Mouse (Mus musculus) cerebellum, adult 11-12 months (tissue): ENCODE results near the gene Megf9.

Experiments used
- DNase-seq: peaks from one replicate; pipeline ENCODE4 v3.0.0; 2022

The Megf9 gene

DNA sequence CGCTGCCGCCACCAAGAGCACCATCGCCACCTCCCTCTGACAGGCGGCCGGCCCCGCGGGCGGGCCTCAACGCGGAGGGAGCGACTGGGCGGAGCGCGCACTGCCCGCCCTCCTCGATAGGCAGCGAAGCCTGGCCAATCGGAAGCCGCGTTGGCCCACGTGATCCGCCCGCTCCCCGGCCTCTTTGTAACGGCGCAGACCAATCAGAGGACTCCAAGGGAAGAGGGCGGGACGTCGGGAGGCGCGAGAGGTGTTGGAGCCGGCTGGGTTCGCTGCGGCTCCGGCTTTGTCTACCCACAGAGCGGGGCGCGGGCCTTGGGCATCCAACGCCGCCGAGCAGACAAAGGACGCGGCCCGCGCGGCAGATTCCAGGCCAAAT, at the start of gene Megf9:
Gene Megf9, minus strand, starts transcription at position 105 of the 379 bp plus-strand sequence.
- DNase-seq = peak; percentile 99

DNA sequence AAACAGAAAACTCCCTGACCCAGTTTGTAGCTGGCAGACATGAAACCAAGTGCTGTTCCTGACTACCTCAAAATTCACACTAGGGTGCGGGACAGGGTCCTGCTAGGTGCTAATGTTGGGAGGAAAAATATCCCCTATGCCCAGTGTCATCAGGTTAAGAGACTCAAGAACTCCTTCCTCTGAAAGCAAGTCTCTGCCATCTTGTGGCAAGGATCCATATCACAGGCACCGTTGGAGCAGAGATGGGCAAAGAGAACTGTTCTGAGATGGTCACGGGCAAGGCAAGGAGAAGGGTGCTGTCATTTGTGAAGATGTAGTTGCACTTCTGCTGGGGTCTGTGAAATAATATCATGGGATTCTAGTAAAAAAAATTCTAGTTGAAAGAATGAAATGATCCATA, 44.9 kb upstream of the Megf9 start:
- DNase-seq = peak; percentile 20

DNA sequence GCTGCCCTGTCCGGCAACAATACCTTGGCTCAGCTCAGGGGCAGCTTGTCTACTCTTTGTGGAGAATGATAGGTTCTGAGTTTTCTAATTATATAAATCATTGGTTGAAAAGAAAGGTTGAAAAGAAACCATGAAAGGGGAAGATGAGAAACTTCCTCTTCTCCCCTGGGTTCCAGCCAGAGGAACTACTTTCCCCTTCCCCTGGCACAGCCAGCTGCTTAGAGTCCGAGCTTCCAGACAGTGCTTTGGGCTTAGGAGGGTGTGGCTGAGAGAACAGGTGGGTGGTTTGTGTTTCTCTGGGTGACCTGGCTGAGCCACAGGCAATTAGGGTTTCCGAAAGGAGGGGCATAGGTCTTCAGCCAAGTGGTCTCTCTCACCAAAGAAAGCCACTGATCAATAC, 43.5 kb upstream of the Megf9 start:
- no peak for DNase-seq

DNA sequence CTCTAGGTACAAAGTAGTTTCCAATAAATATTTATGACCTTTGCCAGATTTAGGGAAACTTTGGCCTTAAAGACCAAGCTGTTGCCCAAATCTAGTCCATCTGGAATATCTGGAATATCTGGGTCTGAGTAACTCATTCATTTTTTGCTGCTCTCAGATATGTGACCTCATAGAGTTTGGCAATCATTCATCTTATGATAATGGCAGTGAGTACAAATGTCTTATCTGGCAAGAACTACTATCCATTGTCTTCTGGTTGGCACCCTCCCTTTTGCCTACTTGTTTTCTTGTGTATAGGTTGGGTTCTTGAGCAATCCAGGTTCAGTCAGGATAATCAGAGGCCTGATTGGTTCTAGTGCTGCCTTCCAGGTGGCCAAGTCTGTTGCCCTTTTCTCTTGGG, 41.3 kb upstream of the Megf9 start:
- DNase-seq = no peak

DNA sequence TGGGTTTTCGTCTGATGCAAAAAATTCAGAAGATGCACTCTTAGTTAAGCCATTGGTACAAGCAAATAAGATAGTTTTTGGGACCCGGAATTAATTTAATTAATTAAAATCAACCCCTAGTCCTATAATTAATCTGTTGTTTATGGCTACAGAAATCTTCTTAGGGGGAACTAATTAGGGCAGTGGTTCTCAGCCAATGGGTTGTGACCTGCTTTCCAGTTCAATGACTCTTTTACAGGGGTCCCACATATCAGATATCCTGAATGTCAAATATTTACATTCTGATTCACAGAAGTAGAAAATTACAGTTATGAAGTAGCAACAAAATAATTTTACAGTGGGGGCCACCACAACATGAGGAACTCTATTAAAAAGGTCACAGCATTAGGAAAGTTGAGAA, 39.1 kb upstream of the Megf9 start:
- DNase-seq = no peak

DNA sequence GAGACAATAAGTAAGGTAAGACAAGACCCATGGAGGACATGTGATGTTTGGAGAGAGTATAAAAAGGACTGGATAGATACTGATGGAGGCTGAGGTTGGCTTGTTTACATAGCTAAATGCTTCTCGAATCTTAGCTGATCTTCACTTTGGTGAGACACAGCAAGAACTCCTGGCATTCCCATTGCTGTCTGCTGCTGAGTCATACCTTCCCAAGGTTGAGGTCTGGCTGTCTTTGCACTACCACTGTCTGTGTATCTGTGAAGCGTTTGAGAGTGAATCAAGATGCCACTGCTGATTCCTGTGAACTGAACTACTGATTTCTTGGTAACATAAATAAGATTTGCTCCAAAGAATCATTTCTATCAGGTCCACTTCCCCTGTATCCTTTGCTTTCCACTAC, 19.1 kb upstream of the Megf9 start:
- no peak for DNase-seq

DNA sequence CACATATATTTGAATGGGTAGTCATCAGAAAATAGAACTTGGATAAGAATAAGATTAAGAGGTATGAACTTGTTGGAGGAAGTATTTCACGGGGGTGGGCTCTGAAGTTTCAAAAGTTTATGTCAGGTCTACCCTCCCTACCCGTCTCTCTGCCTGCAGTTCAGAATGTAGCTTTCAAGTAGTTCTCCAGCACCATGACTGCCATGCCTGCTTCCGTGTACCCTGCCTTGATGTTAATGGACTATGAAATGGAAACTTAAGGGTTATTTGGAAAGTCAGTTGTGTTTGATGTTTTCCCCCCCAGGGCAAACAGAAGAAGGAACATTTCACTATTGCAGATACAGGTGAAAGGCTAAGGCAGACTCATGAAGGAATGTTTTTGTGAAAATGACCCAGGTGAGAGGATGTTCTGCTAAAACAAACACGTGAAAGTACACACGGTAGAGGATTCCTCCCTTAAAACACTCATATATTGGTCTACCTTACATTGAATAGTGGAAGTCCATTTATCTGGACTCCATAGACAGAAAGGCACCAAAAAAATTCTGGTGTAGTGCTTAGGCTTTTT, 18.5 kb upstream of the Megf9 start:
- no peak for DNase-seq

DNA sequence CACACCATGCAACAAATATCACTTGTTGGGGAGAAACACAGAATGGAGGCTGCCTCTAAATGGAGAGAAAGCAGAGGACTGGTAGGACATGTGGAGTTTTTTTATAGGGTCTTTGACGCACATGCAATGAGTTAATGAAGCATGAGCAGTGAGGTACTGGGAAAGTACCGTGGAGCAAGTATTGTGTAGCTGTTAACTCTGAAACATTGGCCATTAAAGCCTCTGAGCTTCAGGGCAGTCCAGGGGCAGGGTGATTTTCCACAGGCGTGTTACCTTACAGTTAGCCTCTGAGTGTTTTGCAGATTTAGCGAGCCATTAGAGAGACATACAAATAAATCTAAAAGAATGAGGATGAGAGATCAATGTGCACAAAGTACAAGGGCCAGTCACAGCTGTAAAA, 17.3 kb upstream of the Megf9 start:
- DNase-seq = no peak

DNA sequence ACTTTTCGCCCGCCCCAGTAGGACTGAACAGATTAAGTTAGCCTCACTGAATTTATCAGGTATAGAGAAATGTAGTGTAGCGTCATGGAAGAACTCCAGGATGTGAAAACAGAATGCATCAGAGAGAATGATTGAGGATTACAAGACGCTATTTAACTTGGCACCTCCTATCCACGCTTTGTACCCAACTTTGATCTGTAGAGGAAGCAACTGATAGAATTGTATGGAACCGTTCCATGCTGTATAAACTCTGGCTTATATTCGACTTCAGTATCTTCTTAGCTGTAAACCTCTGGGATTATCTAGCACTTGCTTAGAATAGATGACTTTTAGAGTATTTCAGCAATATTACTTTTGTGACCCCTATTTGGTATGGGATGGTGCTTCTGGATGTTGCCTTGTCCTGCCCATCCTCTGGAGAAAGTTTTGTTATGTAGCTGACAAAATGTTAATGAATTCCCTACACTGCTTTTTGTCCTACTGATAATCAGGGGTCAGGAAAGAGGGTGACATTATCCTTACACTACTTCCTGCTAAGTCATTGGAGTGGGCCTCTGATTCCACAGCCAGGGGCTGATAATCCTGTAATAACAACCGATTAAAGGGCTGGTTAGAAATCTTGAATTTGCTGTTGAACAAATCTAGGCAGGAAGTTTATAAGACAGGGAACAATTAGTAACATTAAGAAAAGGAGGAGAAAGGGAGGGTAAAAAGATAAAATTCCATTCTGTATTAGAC, 12.8 kb upstream of the Megf9 start:
- DNase-seq = no peak

DNA sequence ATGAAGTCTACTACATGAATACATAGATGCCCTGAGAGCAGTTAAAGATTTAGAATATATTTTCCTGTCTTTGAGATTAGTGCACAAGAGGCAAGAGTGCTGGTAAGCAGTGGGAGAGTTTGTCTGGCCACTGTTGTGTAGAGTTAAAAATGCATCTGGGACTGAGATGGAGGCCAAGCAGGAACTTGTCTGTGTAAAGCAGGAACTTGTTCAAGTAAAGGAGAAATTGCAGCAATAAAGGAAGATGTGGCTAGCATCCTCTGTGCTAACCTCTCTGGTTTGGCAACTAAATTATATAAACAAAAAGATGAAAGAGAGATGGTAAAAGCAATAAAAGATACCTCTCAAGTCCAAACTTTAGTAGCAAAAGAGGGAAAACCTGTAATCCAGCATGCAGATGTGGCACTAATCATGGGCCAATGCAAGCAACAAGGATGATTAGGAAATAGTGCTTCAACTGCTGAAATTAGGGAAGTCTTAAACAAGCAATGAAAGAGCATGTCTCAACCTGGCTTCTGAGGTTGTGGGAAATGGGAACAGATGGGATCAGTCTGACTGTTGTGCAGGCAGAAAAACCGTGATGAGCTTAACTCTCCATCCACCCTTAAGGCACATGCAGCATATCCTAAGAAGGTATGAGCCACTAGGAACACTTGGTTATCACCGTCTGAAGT, 11.2 kb upstream of the Megf9 start:
- DNase-seq = no peak

DNA sequence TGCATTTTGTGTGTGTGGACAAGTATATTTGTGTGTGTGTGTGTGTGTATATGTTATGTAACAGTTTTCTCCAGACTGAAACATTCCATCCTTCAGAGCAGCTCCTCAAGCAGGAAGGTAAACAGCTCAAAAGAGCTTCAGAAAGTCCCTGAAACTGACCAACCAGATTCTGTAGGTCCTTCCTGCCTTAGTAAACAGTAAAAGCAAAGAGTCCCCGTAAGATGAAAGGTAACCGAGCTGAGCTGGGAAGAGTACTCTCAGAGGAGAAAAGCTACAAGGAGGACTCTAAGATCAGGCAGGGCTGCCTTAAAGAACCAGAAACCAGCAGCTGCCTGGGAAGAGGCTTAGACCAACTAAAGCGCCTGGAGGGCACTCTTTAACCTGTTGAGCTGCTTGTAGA, 9.6 kb upstream of the Megf9 start:
- DNase-seq = no peak

DNA sequence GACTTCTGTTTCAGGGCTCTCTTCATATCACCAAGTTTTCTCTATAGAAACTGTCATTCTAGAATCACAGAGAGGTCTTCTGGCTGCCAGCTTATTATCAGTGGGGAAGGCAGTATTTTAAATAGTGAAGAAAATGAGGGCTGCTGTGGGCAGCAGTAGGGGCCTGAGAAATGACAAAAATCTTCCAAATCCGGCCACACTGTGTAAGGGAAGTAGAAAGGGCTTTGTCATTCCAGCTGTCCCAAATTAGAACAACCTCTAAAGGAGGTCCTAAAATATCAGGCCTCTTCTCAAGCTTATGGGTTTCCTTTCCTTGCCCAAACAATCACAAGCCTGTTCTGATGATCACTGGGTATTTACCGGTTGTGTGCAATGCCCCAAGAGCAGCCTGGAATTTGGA, 7.6 kb upstream of the Megf9 start:
- no peak for DNase-seq

DNA sequence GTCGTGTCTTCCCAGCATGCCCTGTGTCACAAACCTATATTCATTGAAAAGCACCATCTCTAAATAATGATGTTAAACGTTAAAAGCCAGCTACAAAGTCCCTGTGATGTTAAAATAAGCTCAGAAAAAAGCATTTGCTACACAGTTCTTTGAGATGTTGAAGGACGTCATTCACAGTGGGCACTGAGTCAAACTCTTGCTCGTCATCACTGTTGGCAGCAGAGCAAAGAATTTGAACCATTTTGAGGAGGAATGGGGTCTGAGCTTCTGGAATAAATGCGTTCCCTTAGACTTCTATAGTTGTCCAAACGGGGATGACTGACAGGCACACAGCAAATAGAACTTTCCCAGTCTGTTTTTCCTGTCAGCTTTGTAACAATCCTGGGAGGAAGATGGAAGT, 5.9 kb upstream of the Megf9 start:
- no peak for DNase-seq

DNA sequence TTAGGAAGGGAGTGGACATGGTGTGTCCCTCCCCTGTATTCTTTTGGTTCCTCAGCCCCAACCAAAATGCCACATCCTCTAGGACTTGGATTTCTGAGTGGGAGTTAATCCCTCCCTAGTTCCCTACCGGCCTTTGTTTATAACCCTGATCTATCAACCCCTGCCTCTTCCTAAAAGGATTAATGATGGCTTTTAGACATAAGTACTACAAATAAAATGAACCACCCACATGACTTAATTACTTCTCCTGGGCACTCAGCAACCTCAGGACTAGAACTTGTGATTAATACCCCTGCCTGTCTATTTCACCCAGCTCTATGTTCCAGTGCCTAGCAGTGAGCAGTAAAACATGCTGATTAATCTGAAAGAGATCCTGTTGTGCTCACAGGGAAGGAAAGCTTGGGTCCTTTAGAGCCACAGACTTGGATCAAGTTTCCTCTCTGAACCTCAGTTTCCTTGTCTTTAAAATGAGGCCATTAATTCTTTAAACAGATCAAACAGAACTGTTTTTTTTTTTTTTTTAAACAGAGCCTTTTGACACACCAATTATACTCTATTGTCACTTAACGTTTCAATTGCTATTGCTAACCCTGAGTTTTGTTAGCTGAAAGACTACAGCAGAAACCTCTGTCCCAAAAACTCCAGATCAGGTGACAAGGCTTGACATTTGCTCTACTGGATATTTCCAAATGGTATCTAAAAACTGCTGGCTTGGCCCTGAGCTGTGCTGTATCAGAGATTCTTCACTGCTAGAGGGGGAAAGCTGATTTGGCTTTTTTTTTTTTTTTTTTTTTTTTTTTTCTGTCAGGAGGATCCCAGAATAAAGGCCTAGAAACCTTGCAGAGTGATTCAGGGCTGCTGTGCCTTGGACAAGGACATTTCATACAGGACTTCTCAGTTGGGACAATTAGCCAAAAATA, 2.1 kb upstream of the Megf9 start:
- DNase-seq = no peak

DNA sequence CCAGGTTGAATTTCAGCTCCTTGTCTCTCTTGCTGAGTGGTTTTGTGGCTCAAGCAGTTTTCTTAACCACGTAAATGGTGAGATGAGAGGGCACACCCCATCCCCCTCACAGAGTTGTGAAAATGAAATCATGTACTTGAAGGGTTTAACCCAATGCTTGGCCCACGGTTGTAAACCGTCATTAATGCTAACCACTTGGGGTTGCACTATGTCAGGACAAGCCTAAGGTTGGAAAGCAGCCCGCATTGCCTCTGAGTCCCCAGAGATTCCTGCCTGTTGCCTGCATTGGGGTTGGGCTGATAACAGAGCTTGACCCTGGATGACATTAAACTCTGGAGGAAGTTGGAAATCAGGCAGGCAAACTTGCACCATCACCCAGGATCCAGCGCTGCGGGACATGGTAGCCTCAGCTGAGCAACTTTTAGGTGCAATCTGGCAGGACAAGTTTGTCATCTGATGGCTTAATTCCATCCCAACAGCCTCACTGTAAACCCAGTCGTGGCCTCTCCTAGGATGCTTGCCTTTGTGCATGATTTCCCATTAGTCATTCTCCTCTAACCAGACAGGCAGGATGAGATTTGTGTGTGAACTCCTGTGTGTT, 1.0 kb upstream of the Megf9 start:
- DNase-seq = peak; percentile 62

DNA sequence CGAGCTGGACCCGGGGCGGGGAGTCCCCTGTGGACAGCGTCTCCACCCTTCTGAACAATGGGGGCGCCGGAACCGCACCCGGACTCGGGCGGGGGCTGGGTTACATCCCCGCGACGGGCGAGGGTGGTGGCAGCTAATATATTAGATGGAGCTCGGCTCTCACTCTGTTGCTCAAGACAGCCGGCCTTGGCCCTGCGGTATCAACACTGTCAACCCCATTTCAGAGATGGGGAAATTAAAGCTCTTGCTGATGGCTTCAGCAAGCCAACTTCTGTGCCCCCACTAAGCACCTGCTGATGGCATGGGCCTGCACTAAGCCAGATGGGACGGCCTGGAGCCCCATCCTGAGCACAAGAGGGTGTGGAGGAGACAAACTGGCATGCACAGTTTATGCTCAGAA, 494 bp upstream of the Megf9 start:
- no peak for DNase-seq

DNA sequence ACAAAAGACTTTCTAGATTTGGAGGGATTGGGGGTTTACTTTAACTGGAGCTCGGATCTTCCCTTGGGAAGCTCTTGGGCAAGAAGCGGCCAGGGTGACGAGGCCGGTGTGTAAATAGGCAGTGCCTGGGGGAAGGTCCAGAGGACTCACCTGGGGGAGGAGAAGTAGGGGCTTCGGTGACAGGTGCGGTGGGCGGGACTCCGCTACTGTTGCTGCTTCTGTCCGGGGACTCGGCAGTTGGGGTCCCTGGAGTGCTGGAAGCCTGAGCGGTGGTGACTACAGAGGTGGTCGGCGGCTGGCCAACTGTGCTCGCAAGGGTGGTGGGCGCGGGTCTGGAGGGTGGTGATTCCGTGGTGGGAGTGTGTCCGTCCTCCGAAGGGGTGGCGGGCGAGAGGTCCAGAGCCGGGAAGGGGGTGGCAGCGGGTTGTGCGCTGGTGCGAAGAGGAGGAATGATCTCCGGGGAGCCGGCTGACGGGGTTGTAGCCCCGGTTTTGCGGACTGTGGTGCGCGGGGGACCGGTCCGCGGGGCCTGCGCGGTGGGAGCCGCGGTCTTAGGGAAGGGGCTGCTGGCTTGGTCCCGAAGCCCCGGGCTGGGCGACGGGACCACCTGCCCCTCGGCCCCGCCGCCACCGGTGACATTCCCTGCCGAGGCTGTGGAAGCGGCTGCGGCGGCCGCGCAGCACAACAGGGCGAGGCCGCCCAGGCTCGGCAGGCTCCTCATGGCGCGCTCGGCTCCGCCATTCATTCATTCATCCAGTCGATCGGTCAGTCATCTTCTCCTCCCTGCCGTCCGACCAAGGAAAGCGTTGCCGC, 511 bp downstream of the Megf9 start:
- peak; percentile 82 for DNase-seq

DNA sequence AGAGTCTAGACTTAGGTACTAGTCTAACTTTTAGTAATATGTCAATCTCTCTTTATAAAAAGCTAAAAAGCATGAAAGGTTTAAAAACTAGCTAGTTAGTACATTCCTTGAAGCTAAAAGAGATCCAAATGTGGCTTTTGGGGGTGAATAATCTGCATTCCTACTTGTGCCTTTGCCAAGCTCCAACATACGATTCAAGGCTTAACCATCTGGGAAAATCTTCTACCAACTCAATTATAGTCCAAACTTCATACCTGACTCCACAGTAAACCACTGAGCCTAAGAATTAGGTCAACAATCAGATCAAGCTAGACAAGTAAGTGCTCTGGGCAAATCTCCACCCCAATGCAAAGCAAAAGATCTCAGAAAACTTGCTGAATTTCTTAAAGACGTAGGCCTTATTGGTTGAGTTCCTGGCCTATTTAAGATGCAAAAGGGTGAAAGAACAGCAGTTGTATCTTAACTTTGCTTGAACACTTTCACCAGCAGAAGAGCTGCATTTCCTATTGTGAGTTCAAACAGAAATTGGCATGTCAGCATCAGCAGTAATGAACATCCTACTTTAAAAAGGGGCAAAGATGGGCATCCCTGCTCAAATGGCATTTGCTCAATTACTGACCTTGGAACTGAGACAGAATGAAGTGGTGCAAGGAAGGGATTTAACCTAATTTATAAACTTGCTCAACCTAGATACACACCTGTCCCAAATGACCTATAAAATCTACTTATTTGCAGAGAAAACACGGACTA, 1.6 kb downstream of the Megf9 start:
- DNase-seq = no peak

DNA sequence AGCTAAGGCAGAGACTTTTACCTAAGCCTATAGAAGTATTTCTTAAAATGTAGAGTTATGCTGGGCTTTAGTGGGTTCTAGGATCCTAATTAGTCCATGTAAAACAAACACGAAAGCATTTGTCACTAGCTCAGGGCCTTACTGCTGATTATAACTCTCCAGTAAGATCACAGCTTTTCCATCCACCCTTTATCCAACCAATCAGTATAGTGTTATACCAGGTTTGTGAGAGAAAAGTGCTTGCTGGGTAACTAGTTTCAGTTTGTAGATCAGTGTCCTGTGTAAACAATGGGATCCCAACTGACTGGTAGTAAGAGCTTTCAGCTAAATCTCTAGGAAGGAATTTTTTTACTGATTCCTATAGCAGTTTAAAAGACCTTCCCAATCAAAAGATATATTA, 3.8 kb downstream of the Megf9 start:
- DNase-seq = no peak

DNA sequence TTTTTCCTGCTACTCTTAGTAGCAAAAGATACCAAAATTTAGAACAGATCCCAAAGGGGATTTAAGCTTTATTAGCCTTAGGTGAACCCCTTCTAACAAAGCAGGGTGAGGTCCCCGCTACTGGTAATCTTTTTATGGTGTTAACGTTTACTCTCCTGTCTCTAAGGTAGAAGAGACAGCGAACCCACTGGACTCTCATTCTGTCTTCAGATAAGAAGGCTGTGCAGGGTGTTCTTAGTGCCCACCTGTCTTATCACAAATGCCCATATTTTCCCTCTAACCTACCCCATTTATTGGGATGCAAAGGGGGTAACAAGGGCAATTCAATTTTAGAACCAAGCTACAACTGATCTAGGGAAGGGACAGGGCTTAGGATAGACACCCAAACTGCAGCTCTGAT, 6.2 kb downstream of the Megf9 start:
- DNase-seq = no peak

DNA sequence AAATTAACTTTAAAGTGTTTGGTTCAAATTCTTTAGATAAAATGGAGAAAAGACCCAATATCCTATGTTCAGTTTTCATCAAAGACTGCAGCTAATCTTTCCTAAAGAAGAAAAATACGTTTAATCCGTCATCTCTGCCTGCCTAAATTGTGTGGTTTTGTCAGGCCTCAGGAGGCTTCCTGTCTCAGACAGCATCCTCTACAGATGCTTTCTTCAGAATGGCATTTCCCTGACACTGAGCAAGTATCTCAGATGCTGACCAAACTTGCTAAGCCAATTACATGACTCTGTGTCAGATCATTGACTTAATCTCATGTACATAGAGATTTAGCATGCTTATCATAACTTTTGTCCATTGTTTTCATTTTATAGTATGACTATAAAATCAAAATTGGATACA, 11.4 kb downstream of the Megf9 start:
- DNase-seq = no peak
